Mouse (Mus musculus): ENCODE data around the gene Snph. TPM values are rescaled to one million over a fixed set of nuclear protein-coding genes. Genes with fewer than 3 reads are reported as not detected.

Snph gene
- polyA plus RNA-seq, 1 experiment from 2014 or later = 2.0 TPM

DNA sequence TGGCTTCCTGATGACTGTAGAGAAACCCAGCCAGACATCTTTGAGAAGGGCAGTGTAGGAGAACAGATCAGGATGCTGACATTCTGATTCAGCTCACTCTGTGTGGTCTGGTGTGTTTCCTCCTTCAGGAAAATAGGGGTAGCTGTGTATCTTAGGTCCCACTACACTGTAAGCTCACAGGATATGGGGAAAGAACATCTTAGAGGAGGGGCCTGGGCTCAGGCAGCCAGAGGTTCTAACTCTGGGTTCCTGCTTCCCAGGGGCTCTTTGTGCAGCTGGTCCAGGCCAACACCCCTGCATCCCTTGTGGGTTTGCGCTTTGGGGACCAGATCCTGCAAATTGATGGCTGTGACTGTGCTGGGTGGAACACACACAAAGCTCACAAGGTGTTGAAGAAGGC, 45.6 kb downstream of the Snph start:
- ATAC-seq = no peak
- Histone ChIP-seq H3K4me1 (replicated peaks) (no peaks in the 10 kb centered on the region), H3K9me3 (no peaks in the 10 kb centered on the region), H3K4me2 (replicated peaks) (no peak overlapping the region), H3K4me3 (replicated peaks) (no peak overlapping the region), H3K9ac (no peak overlapping the region), H3K27me3 (replicated peaks) (no peaks in the 10 kb centered on the region), H3K36me3 (no peaks in the 10 kb centered on the region), H3K27ac (no peak overlapping the region)
- WGBS = 81% methylated on average over 1 of the region's 1 CpGs

DNA sequence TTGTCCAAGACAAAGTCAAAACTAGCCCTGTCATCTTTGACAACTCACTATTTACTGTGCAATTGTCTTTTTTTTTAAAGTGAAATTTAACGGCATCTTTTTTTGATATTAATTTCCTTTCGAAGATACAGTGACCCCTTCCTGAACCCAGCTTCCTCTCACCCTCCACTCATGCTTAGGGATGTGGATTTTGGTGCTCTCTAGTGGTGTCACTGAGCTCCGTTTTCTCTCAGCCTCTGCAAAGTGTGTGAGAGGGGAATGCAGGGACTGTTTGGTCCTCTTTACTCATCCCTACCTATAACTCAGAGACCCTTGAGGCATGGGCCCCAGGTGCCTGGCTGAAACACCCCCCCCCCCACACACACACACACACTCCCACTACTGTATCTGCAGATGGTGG, 46.5 kb downstream of the Snph start:
- Histone ChIP-seq H3K9ac (no peak overlapping the region), H3K4me1 (replicated peaks) (no peaks in the 10 kb centered on the region), H3K4me2 (replicated peaks) (no peak overlapping the region), H3K27me3 (replicated peaks) (no peaks in the 10 kb centered on the region), H3K9me3 (no peaks in the 10 kb centered on the region), H3K36me3 (no peaks in the 10 kb centered on the region), H3K27ac (no peak overlapping the region), H3K4me3 (replicated peaks) (no peak overlapping the region)
- 44% methylated on average over 3 of the region's 3 CpGs for WGBS
- no peak for ATAC-seq

DNA sequence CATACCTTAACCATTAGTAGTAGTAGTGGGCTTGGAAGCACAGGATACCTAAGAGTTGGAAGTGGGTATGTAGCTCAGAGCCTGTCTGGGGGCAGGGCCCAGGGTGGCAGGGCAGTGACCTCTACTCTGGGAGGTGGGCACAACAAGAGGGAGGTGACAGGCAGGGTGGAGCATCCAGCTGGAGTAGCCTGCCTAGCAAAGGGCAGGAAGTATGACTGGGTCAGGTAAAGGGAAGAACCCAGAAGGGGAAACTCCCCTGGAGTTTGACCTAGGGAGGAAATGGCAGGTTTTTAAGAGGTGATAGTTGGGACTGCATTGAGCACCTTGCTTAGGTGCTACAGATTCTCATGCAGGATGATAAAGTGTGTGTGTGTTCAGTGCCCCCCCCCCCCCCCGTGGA, 51.4 kb downstream of the Snph start:
- H3K4me1 ChIP-seq (replicated peaks) = no peaks in the 10 kb centered on the region
- ATAC-seq = peak; percentile 40
- H3K9ac ChIP-seq = no peak overlapping the region
- H3K4me3 ChIP-seq (replicated peaks) = no peak overlapping the region
- H3K36me3 ChIP-seq = no peaks in the 10 kb centered on the region
- no peak overlapping the region for H3K4me2 ChIP-seq (replicated peaks)
- H3K9me3 ChIP-seq = no peaks in the 10 kb centered on the region
- H3K27me3 ChIP-seq (replicated peaks) = no peaks in the 10 kb centered on the region
- 27% methylated on average over 1 of the region's 1 CpGs for WGBS
- H3K27ac ChIP-seq = no peak overlapping the region

DNA sequence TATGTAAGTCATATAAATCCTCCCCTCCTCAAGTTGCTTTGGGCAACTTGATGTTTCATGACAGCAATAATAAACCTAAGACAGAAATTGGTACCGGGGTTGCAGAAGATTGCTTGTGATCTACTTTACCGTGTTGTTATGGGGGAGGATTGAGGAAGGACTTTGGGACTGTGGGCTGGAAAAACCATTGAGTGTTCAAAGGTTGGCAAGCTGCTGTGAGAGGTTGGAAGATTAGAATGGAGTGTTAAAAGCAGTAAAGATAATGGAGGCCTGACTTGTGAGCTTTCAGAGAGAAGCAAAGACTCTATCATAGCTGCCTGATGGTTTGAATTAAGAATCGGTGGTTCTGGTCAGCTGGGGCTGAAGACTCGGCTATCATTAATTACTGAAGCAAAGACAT, 53.2 kb downstream of the Snph start:
- no peaks in the 10 kb centered on the region for H3K27me3 ChIP-seq (replicated peaks)
- WGBS = 70% methylated on average over 4 of the region's 4 CpGs
- H3K27ac ChIP-seq = peak overlapping the region; percentile 29; the same call in 1 of the 2 replicates
- no peaks in the 10 kb centered on the region for H3K36me3 ChIP-seq
- H3K9me3 ChIP-seq = no peaks in the 10 kb centered on the region
- H3K9ac ChIP-seq = no peak overlapping the region
- H3K4me2 ChIP-seq (replicated peaks) = no peak overlapping the region
- no peaks in the 10 kb centered on the region; the same call in 1 of the 2 replicates for H3K4me1 ChIP-seq (replicated peaks)
- ATAC-seq = peak; percentile 32; the same call in 1 of the 2 replicates
- no peak overlapping the region for H3K4me3 ChIP-seq (replicated peaks)

DNA sequence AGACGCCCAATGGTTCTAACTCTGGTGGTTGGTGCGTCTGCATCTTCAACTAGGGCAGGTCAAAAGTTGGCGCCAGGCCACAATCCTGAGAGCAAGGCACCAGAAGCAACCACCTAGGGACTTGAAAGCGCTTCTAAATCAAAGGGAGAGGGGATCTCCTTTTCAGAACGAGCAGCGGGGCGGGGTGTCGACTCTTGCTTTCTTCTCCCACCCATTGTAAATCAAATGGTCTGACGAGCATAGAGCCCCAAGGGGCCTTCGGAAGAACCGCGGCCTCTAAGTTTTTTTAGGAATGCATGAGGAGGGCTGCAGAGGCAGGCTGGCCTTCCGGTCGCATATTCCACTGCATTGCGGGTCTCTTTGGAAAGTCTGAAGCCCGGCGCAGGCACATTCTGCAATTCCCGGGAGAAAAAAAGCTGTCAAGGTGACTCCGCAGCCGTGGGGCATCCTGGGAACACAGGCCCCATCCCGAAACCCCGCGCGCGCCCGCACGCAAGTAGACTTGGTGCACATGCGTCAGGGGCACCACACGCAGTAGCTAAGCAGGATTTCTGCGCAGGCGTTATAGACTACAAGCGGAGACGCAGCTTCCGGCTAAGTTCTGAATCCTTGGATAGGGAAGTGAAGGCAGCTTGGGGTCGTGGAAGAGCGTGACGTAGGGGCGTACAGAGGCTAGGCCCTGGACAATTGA, 56.5 kb downstream of the Snph start:
- H3K9ac ChIP-seq = peak overlapping the region; percentile 45
- H3K4me2 ChIP-seq (replicated peaks) = peak overlapping the region; percentile 81
- WGBS = 2% methylated on average over 38 of the region's 38 CpGs
- no peaks in the 10 kb centered on the region for H3K9me3 ChIP-seq
- H3K4me3 ChIP-seq (replicated peaks) = peak overlapping the region; percentile 38
- H3K4me1 ChIP-seq (replicated peaks) = no peaks in the 10 kb centered on the region; the same call in 1 of the 2 replicates
- H3K27me3 ChIP-seq (replicated peaks) = no peaks in the 10 kb centered on the region
- peak overlapping the region; percentile 81 for H3K27ac ChIP-seq
- no peaks in the 10 kb centered on the region for H3K36me3 ChIP-seq
- peak; percentile 82 for ATAC-seq

DNA sequence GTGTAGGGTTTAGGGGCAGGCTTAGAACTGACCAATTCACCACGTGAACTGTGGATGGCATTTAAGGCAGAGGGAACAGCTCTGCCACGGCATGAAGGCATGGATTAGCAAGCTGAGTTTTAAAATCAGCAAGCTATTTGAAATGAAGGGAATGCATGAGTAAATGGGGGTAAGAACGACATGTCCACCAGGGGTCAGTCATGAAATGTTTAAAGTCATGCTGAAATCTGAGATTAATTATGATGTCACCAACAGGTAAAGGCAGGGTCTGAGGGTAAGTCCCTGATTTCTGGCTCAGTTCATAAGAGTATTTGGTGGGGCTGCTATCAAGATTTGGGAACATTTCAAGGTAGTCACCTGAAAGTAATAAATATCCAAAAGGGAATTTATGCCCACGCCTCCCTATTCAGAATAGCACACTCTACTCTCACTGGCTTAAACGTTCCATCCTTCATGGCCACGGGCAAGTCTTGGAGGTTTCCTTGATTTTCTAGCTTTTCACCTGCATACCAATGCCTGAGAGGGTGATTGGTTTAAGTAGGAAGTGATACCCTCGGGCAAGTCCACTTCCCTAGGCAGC, 57.2 kb downstream of the Snph start:
- WGBS = 33% methylated on average over 7 of the region's 7 CpGs
- H3K9me3 ChIP-seq = no peaks in the 10 kb centered on the region
- peak; percentile 1 for ATAC-seq
- peak overlapping the region; percentile 81 for H3K4me2 ChIP-seq (replicated peaks)
- H3K4me3 ChIP-seq (replicated peaks) = peak overlapping the region; percentile 38
- peak overlapping the region; percentile 81 for H3K27ac ChIP-seq
- H3K4me1 ChIP-seq (replicated peaks) = no peaks in the 10 kb centered on the region; the same call in 1 of the 2 replicates
- peak overlapping the region; percentile 45; the same call in 1 of the 2 replicates for H3K9ac ChIP-seq
- H3K27me3 ChIP-seq (replicated peaks) = no peaks in the 10 kb centered on the region
- H3K36me3 ChIP-seq = no peaks in the 10 kb centered on the region

DNA sequence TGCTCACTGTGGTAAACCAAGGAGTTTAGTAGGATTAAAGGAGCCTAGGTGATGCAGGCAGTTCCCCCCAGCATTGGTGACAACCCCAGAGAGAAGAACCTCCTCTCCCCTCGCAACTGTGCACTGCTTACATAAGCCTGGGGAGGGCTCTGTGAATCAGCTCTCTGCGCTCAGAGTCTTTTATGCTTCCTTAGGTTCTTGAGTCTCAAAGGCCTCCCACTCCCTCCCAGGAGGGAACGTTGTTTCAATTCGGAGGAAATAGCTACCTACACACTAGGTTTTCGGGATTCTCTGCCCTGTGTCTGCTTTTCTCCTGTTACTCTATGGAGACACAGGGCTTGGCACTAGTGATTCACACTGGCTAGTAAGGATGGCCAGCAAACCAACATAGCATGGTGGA, 57.8 kb downstream of the Snph start:
- H3K27ac ChIP-seq = no peak overlapping the region
- 81% methylated on average over 5 of the region's 5 CpGs for WGBS
- no peaks in the 10 kb centered on the region for H3K9me3 ChIP-seq
- no peaks in the 10 kb centered on the region for H3K27me3 ChIP-seq (replicated peaks)
- H3K9ac ChIP-seq = no peak overlapping the region
- H3K4me3 ChIP-seq (replicated peaks) = no peak overlapping the region
- no peaks in the 10 kb centered on the region for H3K36me3 ChIP-seq
- H3K4me1 ChIP-seq (replicated peaks) = no peaks in the 10 kb centered on the region; the same call in 1 of the 2 replicates
- no peak overlapping the region for H3K4me2 ChIP-seq (replicated peaks)
- ATAC-seq = no peak

DNA sequence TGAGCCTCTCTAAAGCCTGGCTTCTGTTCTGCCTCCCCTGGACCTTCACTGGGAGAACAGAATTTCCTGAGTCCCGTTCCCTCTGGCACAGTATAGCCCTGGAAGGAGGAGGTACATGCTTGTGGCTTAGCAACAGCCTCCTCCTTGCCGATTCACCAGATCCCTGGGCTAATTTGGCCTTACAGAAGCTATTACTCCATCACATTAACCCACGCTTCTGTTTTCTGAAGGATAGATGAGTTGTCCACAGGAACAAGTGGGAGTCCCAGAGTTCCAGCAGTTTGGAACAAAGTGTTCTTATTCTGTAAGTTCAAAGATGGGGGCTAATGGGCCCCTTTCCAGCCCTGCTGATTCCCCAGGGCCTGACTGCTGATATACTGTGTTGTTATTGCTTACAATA, 58.7 kb downstream of the Snph start:
- H3K27me3 ChIP-seq (replicated peaks) = no peaks in the 10 kb centered on the region
- no peak overlapping the region for H3K4me3 ChIP-seq (replicated peaks)
- no peak overlapping the region for H3K4me2 ChIP-seq (replicated peaks)
- no peaks in the 10 kb centered on the region for H3K9me3 ChIP-seq
- H3K36me3 ChIP-seq = no peaks in the 10 kb centered on the region
- no peak overlapping the region for H3K27ac ChIP-seq
- ATAC-seq = no peak
- H3K9ac ChIP-seq = no peak overlapping the region
- 72% methylated on average over 3 of the region's 3 CpGs for WGBS
- no peaks in the 10 kb centered on the region; the same call in 1 of the 2 replicates for H3K4me1 ChIP-seq (replicated peaks)

DNA sequence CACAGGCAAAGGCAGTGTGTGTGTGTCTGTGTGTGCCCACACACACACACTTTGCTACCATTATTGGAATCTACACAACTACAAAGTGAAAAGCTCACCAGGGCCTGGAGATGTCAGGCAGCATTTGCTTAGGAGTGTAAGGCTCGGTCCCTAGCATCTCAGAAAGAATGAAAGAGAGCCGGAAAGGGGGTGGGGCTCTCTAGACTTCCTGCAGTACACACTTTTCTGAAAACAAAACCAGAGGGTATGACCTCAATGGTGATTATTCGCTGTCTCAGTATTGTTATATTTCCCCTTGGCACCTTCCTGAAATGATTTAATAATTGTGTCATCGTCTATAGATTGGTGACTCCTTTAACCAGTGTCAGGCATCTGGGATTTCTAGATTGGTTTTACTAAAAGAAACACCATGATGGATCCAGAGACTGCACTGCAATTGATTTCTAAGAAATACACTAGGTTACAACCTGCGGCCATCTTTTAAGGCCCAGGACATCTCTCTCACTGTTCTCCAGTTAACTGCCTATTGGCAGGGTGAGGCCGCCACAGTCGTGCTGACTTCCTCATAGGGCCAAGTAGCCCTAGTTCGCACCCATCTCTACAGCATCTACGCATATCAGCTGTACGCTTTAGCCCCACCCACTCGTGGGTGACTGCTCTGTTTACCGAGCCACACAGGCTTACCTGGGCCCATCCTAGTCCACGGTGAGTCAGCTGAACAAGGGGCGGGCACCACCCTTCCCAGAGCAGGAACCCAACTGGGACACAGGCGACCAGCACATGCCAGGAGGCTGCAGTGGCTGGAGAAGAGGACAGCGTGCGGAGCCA, 60.3 kb downstream of the Snph start, which contains the start of gene Sdcbp2:
Sdcbp2 (plus strand) TSS at position 750 of the 828 bp plus-strand sequence.
- H3K27me3 ChIP-seq (replicated peaks) = no peaks in the 10 kb centered on the region
- H3K9me3 ChIP-seq = no peaks in the 10 kb centered on the region
- H3K9ac ChIP-seq = no peak within 1 kb of the TSS
- peak; percentile 89 for ATAC-seq
- WGBS = 56% methylated on average over 17 of the region's 17 CpGs
- H3K4me1 ChIP-seq (replicated peaks) = no peaks in the 10 kb centered on the region; the same call in 1 of the 2 replicates
- no peak within 1 kb of the TSS for H3K4me3 ChIP-seq (replicated peaks)
- H3K36me3 ChIP-seq = no peaks in the 10 kb centered on the region
- peak within 1 kb of the TSS; percentile 18; the same call in 1 of the 2 replicates for H3K27ac ChIP-seq
- H3K4me2 ChIP-seq (replicated peaks) = peak within 1 kb of the TSS; percentile 5; the same call in 1 of the 2 replicates

DNA sequence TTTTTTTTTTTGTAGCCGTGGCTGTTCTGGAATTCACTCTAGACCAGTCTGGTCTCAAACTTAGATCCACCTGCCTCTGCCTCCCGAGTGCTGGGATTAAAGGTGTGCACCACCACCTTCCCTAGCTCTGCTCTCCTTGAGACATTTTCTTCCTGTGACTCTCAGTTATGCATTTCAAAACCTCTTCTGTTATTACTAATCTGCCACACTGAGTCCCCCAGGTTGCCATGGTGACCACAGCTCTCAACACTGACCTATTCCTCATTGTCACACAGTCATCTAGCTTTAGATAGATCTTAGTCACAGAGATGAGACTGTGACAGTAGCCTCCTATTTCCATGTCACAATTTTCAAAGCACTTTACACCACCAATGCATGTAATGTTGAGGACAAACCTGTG, 62.9 kb downstream of the Snph start:
- Histone ChIP-seq H3K4me2 (replicated peaks) (no peak overlapping the region), H3K27ac (no peak overlapping the region), H3K9ac (no peak overlapping the region), H3K4me1 (replicated peaks) (no peaks in the 10 kb centered on the region), H3K36me3 (no peaks in the 10 kb centered on the region), H3K9me3 (no peaks in the 10 kb centered on the region), H3K27me3 (replicated peaks) (no peaks in the 10 kb centered on the region), H3K4me3 (replicated peaks) (no peak overlapping the region)
- 76% methylated on average over 2 of the region's 2 CpGs for WGBS
- ATAC-seq = no peak

DNA sequence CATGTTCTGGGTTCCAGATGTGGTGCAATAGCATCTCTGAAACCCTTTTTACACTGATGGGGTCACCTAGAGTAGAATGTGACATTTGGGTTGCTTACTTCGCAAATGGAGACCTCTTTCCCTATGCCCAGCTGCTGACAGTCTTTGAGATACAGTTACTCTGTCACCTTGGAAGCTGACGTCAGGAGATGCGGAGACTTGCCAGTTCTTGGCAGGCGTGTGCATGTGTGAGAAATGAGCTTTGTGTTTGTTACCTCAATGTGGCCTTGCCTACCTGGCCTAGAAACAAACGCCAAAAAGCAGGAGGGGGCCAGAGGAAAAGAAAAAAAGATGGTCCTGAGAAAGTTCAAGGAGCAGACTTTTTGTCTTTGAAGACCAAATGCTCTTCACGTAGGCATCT, 65.5 kb downstream of the Snph start:
- no peak overlapping the region for H3K4me3 ChIP-seq (replicated peaks)
- no peak overlapping the region for H3K27ac ChIP-seq
- no peak for ATAC-seq
- H3K36me3 ChIP-seq = peaks cover 6% of the 10 kb centered on the region; the same call in 1 of the 2 replicates
- WGBS = 84% methylated on average over 6 of the region's 6 CpGs
- H3K9ac ChIP-seq = no peak overlapping the region
- 0 out of 2 replicates have a peak, but pooled peaks cover 4% of the 10 kb centered on the region for H3K4me1 ChIP-seq (replicated peaks)
- no peaks in the 10 kb centered on the region for H3K27me3 ChIP-seq (replicated peaks)
- H3K4me2 ChIP-seq (replicated peaks) = no peak overlapping the region
- H3K9me3 ChIP-seq = no peaks in the 10 kb centered on the region

DNA sequence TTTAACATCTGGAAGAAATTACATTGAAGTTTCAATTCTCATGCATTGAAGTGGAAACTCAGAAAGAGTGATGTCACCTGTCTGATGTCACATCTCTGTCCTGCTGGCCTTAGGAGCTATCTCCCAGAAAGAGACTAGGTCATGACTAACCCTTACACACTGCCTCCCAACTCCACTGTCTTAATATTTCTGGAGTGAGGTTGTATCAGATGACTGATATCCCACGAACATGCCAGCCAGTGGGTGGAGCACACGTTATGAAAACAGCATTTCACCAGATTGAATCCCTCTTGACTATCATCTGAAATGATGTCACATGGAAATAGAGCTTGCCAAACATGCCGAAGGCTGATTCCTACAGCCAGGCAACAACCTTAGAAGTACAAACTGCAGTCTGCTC, 67.4 kb downstream of the Snph start:
- Histone ChIP-seq H3K27ac (no peak overlapping the region), H3K9ac (no peak overlapping the region), H3K4me2 (replicated peaks) (no peak overlapping the region), H3K9me3 (no peaks in the 10 kb centered on the region), H3K4me1 (replicated peaks) (0 out of 2 replicates have a peak, but pooled peaks cover 4% of the 10 kb centered on the region), H3K36me3 (peaks cover 11% of the 10 kb centered on the region), H3K4me3 (replicated peaks) (no peak overlapping the region), H3K27me3 (replicated peaks) (no peaks in the 10 kb centered on the region)
- 63% methylated on average over 3 of the region's 3 CpGs for WGBS
- ATAC-seq = no peak
